8 mouse cellular contexts compared by ENCODE assay signal in genomic region chr15:3268247-3268646, GRCm38 (mm10). TPM values are rescaled to one million over a fixed set of nuclear protein-coding genes. Genes with fewer than 3 reads are reported as not detected.
DNase-seq lines count a peak whose midpoint lies in the region; ATAC-seq lines count a peak whose summit lies in the region.

TSS of gene Selenop (plus strand) at chr15:3268547.

- H3K27me3 ChIP-seq in forebrain, embryonic 14.5 days (replicated peaks; ENCODE audit: control insufficient read depth, insufficient read depth, low read length), result no peaks in the 10 kb centered on the region
- no peaks in the 10 kb centered on the region for H3K27me3 ChIP-seq in limb, embryonic 15.5 days
- H3K27me3 ChIP-seq in stomach, embryonic 15.5 days (replicated peaks), result no peaks in the 10 kb centered on the region

- no peak within 1 kb of the TSS for H3K4me3 ChIP-seq in forebrain, embryonic 14.5 days (ENCODE audit: low read depth, low read length)
- no peak within 1 kb of the TSS for H3K4me3 ChIP-seq in limb, embryonic 15.5 days
- H3K4me3 ChIP-seq in stomach, embryonic 15.5 days (replicated peaks), result no peak within 1 kb of the TSS

- no peak within 1 kb of the TSS for H3K4me2 ChIP-seq in forebrain, embryonic 14.5 days (ENCODE audit: low read length)
- H3K4me2 ChIP-seq in limb, embryonic 15.5 days, result no peak within 1 kb of the TSS
- no peak within 1 kb of the TSS for H3K4me2 ChIP-seq in stomach, embryonic 15.5 days

- WGBS in forebrain, embryonic 14.5 days, result 74% methylated on average over 6 of the region's 6 CpGs
- WGBS in limb, embryonic 15.5 days, result 88% methylated on average over 6 of the region's 6 CpGs
- WGBS in stomach, embryonic 15.5 days, result 73% methylated on average over 6 of the region's 6 CpGs

- H3K9me3 ChIP-seq in forebrain, embryonic 14.5 days (replicated peaks; ENCODE audit: control insufficient read depth, low read length), result no peaks in the 10 kb centered on the region
- H3K9me3 ChIP-seq in limb, embryonic 15.5 days, result no peaks in the 10 kb centered on the region
- no peaks in the 10 kb centered on the region for H3K9me3 ChIP-seq in stomach, embryonic 15.5 days

- no peak for ATAC-seq in forebrain, embryonic 14.5 days
- no peak for ATAC-seq in hematopoietic stem cell, adult 5-6 weeks (replicated peaks in 1 of 2; ENCODE audit: insufficient read depth in 1 of 2, low FRiP score in 2 of 2, low TSS enrichment in 1 of 2, low read depth in 1 of 2, poor library complexity in 2 of 2, severe bottlenecking in 2 of 2)
- no peak for ATAC-seq in limb, embryonic 15.5 days (ENCODE audit: insufficient number of reproducible peaks, low FRiP score, low TSS enrichment, low read depth)
- no peak for ATAC-seq in stomach, embryonic 15.5 days (ENCODE audit: insufficient read depth, low FRiP score, low read depth)

- no peak within 1 kb of the TSS for H3K27ac ChIP-seq in forebrain, embryonic 14.5 days (ENCODE audit: low read depth, low read length)
- H3K27ac ChIP-seq in limb, embryonic 15.5 days, result no peak within 1 kb of the TSS
- peak within 1 kb of the TSS; percentile 94; the same call in 1 of the 2 replicates for H3K27ac ChIP-seq in stomach, embryonic 15.5 days

- DNase-seq in thymus, postnatal 0 days (ENCODE audit: low spot score), result no peak
- DNase-seq in thymus, postnatal 14 days, result no peak
- no peak for DNase-seq in forebrain, embryonic 14.5 days (ENCODE audit: low spot score)
- DNase-seq in cerebellum, adult 9-10 months, result no peak
- no peak for DNase-seq in kidney, postnatal 4 days

- H3K9ac ChIP-seq in forebrain, embryonic 14.5 days (ENCODE audit: low read length), result no peak within 1 kb of the TSS
- no peak within 1 kb of the TSS for H3K9ac ChIP-seq in limb, embryonic 15.5 days
- H3K9ac ChIP-seq in stomach, embryonic 15.5 days, result no peak within 1 kb of the TSS

- H3K4me1 ChIP-seq in forebrain, embryonic 14.5 days (ENCODE audit: control insufficient read depth, insufficient read depth, low read length), result peaks cover 4% of the 10 kb centered on the region; the same call in 1 of the 2 replicates
- peaks cover 12% of the 10 kb centered on the region for H3K4me1 ChIP-seq in limb, embryonic 15.5 days
- H3K4me1 ChIP-seq in stomach, embryonic 15.5 days, result peaks cover 11% of the 10 kb centered on the region

- no peaks in the 10 kb centered on the region for H3K36me3 ChIP-seq in forebrain, embryonic 14.5 days (ENCODE audit: control insufficient read depth, insufficient read depth, low read length)
- H3K36me3 ChIP-seq in limb, embryonic 15.5 days, result no peaks in the 10 kb centered on the region
- H3K36me3 ChIP-seq in stomach, embryonic 15.5 days, result no peaks in the 10 kb centered on the region

RNA-seq across cellular contexts. Expression of gene Selenop, which starts in this region (rescaled TPM):
- 151 and 156 TPM in 2 replicates for polyA plus RNA-seq in thymus, postnatal 0 days (2015; fragmentation: Nextera tagmentation; extraction: Ambion mirVana)
- polyA plus RNA-seq in forebrain, embryonic 14.5 days (2014; fragmentation: Nextera tagmentation; extraction: Ambion mirVana), result 101 and 126 TPM in 2 replicates
- 173 and 184 TPM in 2 replicates for total RNA-seq in hematopoietic stem cell, adult 5-6 weeks (2017)
- polyA plus RNA-seq in limb, embryonic 15.5 days (2015; fragmentation: Nextera tagmentation; extraction: Ambion mirVana), result 152 and 158 TPM in 2 replicates
- 293 and 302 TPM in 2 replicates for polyA plus RNA-seq in stomach, embryonic 15.5 days (2015; fragmentation: Nextera tagmentation; extraction: Ambion mirVana)
